Mouse (Mus musculus) hindbrain, embryonic 10.5 days (tissue): Measurements from ENCODE around the gene Hgd. TPM values are rescaled to one million over a fixed set of nuclear protein-coding genes. Genes with fewer than 3 reads are reported as not detected.
"Not testable (repeated sequence)": the region's sequence is repeated elsewhere in the genome, so short reads cannot be mapped to it uniquely, and the experiment has no call there.

Source experiments
- DNase-seq: peaks from one replicate; pipeline ENCODE4 v3.0.0-alpha.2; 2017; ENCODE audit warnings: low spot score
- H3K27ac ChIP-seq: fragments of 300-500 bp; sonication (generic); 2 replicates; pipeline ENCODE4 v1.5.1; 2016; ENCODE audit warnings: mild to moderate bottlenecking, moderate library complexity
- H3K27me3 ChIP-seq: fragments of 300-500 bp; sonication (generic); 2 replicates; pipeline ENCODE4 v1.6.1; 2016; ENCODE audit warnings: mild to moderate bottlenecking; ENCODE audit not compliant: poor library complexity, insufficient read depth, severe bottlenecking
- H3K36me3 ChIP-seq: fragments of 300-500 bp; sonication (generic); 2 replicates; pipeline ENCODE4 v1.6.1; 2016; ENCODE audit warnings: mild to moderate bottlenecking, moderate library complexity
- H3K4me1 ChIP-seq: fragments of 300-500 bp; sonication (generic); replicated peaks from 2 replicates; pipeline ENCODE4 v1.6.1; 2016; ENCODE audit warnings: mild to moderate bottlenecking
- H3K4me3 ChIP-seq: fragments of 300-500 bp; sonication (generic); 2 replicates; pipeline ENCODE4 v1.5.1; 2016; ENCODE audit warnings: mild to moderate bottlenecking, moderate library complexity
- H3K9me3 ChIP-seq: fragments of 300-500 bp; sonication (generic); 2 replicates; pipeline ENCODE4 v1.6.1; 2016; ENCODE audit warnings: mild to moderate bottlenecking, moderate library complexity
- WGBS: fragments of 180-500 bp; shearing (Covaris S2); methylation state at CpG from one replicate; pipeline ENCODE4 v1.1.7; 2016; 5-methylcytosine and 5-hydroxymethylcytosine counted together
- polyA plus RNA-seq: library from polyadenylated mRNA; unstranded; fragments of >200 nt; fragmentation: Nextera tagmentation; extraction: Ambion mirVana; gene quantifications from 2 replicates; pipeline ENCODE4 v1.2.1, GENCODE M21; 2016

Gene Hgd
- polyA plus RNA-seq, 1 experiment from 2014 or later: not detected

DNA sequence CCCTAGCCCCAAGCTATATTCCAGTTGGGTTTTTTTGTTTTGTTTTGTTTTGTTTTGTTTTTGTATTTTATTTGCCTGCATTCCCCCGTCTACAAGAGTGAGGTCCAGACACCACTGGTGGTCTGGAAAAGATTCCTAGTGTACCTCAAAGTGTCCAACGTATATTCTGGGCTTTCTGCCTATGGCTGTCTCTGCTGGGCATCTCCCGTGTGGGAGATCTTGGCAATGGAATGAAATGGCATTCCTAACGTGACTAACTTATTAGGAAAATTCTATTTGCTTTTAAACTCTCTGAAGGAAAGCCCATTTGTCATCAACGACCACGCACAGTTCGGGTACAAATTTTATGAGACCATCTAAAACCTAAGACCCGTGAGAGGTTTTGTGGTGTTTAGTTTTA is 35.5 kb downstream of the Hgd start:
- Histone ChIP-seq H3K27ac (no peak overlapping the region), H3K4me1 (peaks cover 11% of the 10 kb centered on the region), H3K36me3 (no peaks in the 10 kb centered on the region), H3K4me3 (no peak overlapping the region), H3K9me3 (no peaks in the 10 kb centered on the region), H3K27me3 (no peaks in the 10 kb centered on the region)
- WGBS: 85% methylated on average over 8 of the region's 8 CpGs
- DNase-seq: no peak

DNA sequence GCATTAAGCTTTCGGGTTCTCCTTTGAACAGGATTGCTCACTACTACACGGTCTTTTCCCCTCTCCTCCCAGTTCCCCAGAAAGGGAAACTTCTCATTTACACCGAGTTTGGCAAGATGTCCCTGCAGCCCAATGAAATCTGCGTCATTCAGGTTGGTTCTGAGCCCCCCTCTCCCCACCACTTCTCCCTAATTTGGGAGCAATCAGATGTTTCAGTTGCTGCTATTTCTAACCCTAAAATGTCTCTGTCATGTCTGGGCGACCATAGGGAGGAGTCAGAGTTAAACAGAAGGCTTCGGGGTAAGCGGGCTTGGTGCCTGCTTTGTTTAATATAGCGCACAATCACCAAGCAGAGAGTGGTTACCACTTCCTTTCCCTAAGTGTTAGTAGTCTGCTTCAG is 36.2 kb downstream of the Hgd start:
- WGBS: 84% methylated on average over 8 of the region's 8 CpGs
- Histone ChIP-seq H3K36me3 (no peaks in the 10 kb centered on the region), H3K4me1 (peaks cover 10% of the 10 kb centered on the region), H3K4me3 (no peak overlapping the region), H3K27me3 (no peaks in the 10 kb centered on the region), H3K9me3 (no peaks in the 10 kb centered on the region), H3K27ac (no peak overlapping the region)
- DNase-seq: no peak

DNA sequence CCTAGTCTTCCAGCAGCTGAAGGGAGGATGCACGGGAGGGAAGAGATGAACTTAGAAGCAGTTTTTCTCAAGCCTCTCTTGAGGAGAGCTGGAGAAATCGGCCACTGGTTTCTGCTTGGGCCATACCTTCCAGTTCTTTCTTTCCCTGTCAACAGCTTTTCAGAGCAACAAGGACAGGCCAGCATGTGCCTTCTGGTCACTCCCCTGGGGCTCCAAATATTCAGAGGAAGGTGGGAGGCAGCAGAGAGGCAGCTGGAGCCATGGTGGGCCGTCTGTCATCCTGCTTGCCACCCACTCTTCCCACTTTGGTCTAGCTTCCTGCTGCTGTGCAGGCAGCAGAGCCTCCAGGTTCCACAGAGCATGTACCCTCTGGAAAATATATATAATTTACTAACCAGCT is 37.7 kb downstream of the Hgd start:
- no peaks in the 10 kb centered on the region for H3K27me3 ChIP-seq
- no peak overlapping the region for H3K4me3 ChIP-seq
- WGBS: 27% methylated on average over 3 of the region's 3 CpGs
- DNase-seq: peak; percentile 15
- no peaks in the 10 kb centered on the region for H3K9me3 ChIP-seq
- H3K27ac ChIP-seq: peak overlapping the region; percentile 46; the same call in 1 of the 2 replicates
- H3K36me3 ChIP-seq: no peaks in the 10 kb centered on the region
- peaks cover 8% of the 10 kb centered on the region for H3K4me1 ChIP-seq

DNA sequence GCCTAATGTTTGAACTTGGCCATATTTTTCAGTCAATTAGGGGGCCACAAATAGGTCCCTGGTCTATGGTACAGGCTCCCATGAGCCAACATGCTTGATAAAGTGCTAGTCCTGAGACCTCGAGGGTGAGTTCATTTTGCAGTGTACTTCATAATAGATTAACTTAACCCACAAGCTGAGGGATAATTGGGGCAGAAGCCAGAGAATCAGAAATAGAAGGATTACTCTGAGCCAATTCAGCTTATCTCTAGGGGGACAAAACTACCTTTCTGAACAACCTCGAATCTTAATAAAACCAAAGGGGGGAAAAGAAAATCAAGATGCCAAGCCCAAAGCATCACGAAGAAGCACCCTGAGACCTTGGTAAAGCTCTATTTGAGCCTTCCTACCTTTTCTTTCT is 42.5 kb downstream of the Hgd start:
- Histone ChIP-seq H3K27me3 (no peaks in the 10 kb centered on the region), H3K4me1 (peaks cover 16% of the 10 kb centered on the region), H3K27ac (no peak overlapping the region), H3K4me3 (no peak overlapping the region), H3K36me3 (no peaks in the 10 kb centered on the region), H3K9me3 (no peaks in the 10 kb centered on the region)
- 86% methylated on average over 3 of the region's 3 CpGs for WGBS
- DNase-seq: no peak

DNA sequence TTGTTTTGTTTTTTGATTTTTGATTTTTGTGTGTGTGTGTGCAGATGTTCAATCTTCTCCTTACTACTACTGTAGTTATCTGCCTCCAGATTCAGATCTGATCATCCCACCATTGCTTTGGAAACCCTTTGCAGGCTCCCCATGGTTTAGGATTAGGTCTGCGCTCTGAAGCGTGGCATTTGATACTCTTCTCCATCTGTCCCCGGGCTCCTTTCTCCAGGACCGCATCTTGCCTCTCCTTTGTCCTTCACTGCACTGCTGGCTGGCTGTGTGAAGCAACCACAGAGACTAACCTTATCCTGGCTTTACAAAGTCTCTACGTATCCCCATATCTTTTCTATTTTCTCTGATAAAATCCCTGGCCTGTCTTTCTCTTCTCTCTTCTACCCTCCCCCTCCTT is 43.0 kb downstream of the Hgd start:
- DNase-seq: no peak
- Histone ChIP-seq H3K27me3 (no peaks in the 10 kb centered on the region), H3K9me3 (no peaks in the 10 kb centered on the region), H3K4me1 (peaks cover 11% of the 10 kb centered on the region), H3K36me3 (no peaks in the 10 kb centered on the region), H3K27ac (peak overlapping the region; percentile 60), H3K4me3 (no peak overlapping the region)
- 39% methylated on average over 5 of the region's 5 CpGs for WGBS

DNA sequence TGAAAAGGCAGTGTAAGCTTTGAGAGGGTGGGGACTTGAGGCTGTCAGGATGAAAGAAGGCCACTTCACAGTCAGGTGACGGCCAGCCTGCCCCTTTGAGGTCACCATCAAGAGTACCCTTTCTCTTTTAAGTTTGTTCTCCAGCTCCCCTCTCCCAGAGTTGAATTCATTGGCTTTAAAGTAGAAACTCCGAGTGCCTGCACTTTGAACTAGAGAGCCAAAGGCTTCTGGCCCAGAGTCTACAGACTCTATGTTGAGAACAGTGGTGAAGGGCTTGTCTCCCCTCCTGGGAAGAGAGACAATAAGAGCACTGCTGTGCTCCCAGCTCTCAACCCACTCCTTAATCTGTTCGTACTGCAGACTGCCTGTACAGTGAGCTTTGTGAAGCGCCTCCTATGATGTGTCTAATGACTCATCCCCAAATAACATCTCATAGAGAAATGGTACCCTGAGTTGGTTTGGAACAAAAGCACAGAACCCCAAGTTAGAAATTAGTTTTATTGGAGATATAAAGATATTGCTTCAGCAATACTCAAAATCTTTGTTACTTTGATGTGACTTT is 46.5 kb downstream of the Hgd start:
- no peaks in the 10 kb centered on the region for H3K36me3 ChIP-seq
- no peak overlapping the region for H3K27ac ChIP-seq
- no peaks in the 10 kb centered on the region for H3K9me3 ChIP-seq
- H3K27me3 ChIP-seq: no peaks in the 10 kb centered on the region
- 58% methylated on average over 4 of the region's 4 CpGs for WGBS
- peaks cover 11% of the 10 kb centered on the region; the same call in 1 of the 2 replicates for H3K4me1 ChIP-seq
- DNase-seq: no peak
- H3K4me3 ChIP-seq: no peak overlapping the region

DNA sequence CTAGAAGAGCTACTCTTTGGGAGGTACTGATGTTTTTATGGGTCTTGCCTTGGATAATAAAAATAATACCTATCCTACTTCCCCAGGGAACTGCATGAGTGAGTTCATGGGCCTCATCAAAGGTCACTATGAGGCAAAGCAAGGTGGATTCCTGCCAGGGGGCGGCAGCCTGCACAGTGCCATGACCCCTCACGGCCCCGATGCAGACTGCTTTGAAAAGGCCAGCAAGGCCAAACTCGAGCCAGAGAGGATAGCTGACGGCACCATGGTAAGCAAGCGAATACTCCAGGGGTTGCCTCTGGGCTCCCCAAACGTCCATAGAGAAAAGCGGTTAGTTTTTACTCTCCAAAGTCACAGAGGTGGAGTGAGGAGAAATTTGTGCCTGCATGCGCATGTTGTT is 48.4 kb downstream of the Hgd start:
- WGBS: 62% methylated on average over 9 of the region's 9 CpGs
- H3K4me1 ChIP-seq: 0 out of 2 replicates have a peak, but pooled peaks cover 7% of the 10 kb centered on the region
- no peak for DNase-seq

DNA sequence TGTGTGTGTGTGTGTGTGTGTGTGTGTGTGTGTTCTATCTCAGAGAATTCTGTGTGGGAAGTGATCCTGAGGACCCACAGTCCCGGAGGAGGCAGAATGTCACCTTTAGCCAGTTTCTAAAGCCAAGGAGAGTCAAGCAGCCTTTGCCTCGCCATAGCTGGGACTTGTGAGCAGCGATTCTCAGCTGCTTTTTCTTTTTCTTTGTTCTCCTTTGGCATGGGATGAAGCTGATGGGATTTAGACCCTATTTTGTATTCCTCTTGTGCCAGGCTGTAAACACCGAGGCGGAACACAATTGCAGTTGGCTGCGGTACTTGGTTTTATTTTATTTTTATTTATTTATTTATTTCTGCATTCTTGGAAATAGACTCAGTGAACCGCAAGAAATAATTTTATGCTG is 49.1 kb downstream of the Hgd start:
- H3K4me1 ChIP-seq: 0 out of 2 replicates have a peak, but pooled peaks cover 7% of the 10 kb centered on the region
- no peak for DNase-seq
- H3K9me3 ChIP-seq: no peaks in the 10 kb centered on the region
- no peak overlapping the region for H3K4me3 ChIP-seq
- H3K27ac ChIP-seq: no peak overlapping the region
- no peaks in the 10 kb centered on the region for H3K27me3 ChIP-seq
- WGBS: 91% methylated on average over 7 of the region's 7 CpGs
- H3K36me3 ChIP-seq: no peaks in the 10 kb centered on the region

More for the DNA sequence above, 48.4 kb downstream of the Hgd start:
- H3K4me3 ChIP-seq: no peak overlapping the region
- H3K27ac ChIP-seq: no peak overlapping the region
- no peaks in the 10 kb centered on the region for H3K27me3 ChIP-seq
- no peaks in the 10 kb centered on the region for H3K36me3 ChIP-seq
- H3K9me3 ChIP-seq: no peaks in the 10 kb centered on the region

DNA sequence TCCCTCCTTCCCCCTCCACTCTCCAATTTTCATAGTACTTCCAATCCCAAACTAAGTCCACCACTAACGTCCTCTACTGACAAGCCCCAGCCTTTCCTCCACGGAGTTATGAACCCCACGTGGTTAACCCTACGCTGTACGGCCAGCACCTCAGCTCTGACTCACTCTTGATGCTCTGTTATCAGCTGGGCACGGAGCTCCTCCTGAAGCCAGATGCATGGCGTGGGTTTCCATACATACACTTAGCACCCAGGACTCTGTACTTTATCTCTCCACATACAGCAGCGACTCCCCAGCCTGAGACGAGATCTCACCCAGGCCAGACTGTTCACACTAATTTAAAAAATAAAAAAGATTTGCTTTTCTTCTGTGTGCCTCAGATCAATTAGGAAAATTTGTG is 54.6 kb downstream of the Hgd start:
- Histone ChIP-seq H3K36me3 (no peaks in the 10 kb centered on the region), H3K27me3 (no peaks in the 10 kb centered on the region), H3K27ac (no peak overlapping the region), H3K4me1 (no peaks in the 10 kb centered on the region), H3K9me3 (no peaks in the 10 kb centered on the region), H3K4me3 (no peak overlapping the region)
- no peak for DNase-seq
- 69% methylated on average over 9 of the region's 9 CpGs for WGBS

DNA sequence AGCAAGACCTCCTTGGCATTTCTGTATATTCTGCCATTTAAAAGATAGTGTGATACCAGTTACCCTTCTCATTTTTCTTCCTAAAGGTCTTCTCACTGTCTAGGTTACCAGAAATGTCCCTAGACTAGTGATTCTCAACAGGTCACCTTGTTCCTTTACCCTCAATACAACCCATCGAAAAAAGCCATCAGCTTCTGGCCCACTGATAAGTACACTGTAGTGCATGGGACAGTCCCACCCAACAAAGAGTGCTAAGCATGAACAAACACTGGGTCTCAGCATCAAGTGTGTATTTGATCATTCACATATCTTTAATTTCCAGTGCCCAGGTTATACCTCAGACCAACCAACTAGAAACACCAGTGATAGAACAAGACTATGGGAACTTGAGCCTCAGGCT is 55.1 kb downstream of the Hgd start:
- no peak overlapping the region for H3K4me3 ChIP-seq
- 98% methylated on average over 1 of the region's 1 CpGs for WGBS
- no peaks in the 10 kb centered on the region for H3K27me3 ChIP-seq
- no peak overlapping the region for H3K27ac ChIP-seq
- H3K36me3 ChIP-seq: no peaks in the 10 kb centered on the region
- no peaks in the 10 kb centered on the region for H3K4me1 ChIP-seq
- no peaks in the 10 kb centered on the region for H3K9me3 ChIP-seq
- no peak for DNase-seq

DNA sequence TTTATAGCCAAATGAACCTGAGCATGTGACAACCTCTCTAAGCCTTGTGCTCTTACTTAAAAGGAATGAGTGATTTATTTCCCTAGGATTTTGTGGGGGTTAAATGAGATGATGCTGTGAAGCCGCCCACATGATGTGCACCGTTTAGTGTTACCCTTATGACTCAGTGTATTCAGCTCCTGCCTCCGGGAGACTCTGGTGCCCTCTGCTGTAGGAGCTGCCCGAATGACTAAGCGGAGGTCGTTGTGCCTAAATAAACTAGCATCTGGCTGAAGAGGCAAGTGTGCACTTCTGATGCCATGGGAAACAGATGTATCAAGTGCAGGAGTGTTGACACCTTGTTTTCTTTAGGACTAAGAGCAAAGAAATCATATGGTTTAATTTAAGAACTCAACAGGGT is 56.2 kb downstream of the Hgd start:
- WGBS: 60% methylated on average over 6 of the region's 6 CpGs
- no peaks in the 10 kb centered on the region for H3K4me1 ChIP-seq
- H3K27ac ChIP-seq: no peak overlapping the region
- H3K9me3 ChIP-seq: no peaks in the 10 kb centered on the region
- no peaks in the 10 kb centered on the region for H3K27me3 ChIP-seq
- DNase-seq: no peak
- H3K4me3 ChIP-seq: no peak overlapping the region
- H3K36me3 ChIP-seq: no peaks in the 10 kb centered on the region

DNA sequence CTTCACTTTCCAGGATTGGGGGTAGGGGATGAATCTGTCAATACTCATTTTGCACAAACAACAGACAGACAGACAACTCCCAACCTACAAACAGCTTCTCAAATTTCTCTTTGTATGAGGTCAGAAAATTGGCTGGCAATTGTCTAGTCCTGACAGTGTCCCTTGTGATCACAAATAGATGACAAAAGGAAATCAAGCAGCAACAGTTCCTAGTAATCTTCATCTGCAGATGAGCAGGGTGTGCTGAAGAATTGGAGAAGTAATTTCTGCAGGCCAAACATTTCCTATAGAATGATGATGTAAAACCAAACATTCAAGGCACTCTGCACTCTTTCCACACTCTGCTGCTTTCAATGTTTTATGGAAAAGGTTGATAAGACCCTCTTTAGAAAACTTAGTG is 57.8 kb downstream of the Hgd start:
- H3K27me3 ChIP-seq: no peaks in the 10 kb centered on the region
- H3K4me3 ChIP-seq: no peak overlapping the region
- no peaks in the 10 kb centered on the region for H3K4me1 ChIP-seq
- H3K27ac ChIP-seq: no peak overlapping the region
- H3K9me3 ChIP-seq: no peaks in the 10 kb centered on the region
- DNase-seq: no peak
- no peaks in the 10 kb centered on the region for H3K36me3 ChIP-seq

DNA sequence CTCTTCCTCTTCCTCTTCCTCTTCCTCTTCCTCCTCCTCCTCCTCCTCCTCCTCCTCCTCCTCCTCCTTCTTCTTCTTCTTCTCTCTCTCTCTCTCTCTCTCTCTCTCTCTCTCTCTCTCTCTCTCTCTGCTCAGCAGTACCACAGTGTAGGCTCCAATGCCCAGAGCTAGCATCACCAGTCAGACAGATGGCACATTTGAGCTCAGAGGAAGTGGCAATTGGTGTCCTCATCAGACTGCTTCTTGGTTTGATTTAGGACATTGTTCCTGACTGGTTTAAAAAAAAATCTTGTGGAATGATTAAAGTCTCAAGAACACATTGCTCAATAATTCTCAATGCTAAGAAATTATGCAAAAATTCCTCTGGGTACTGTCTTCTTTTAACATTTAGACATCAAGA is 60.6 kb downstream of the Hgd start:
- H3K9me3 ChIP-seq, H3K4me3 ChIP-seq, H3K4me1 ChIP-seq, H3K27ac ChIP-seq, H3K27me3 ChIP-seq, DNase-seq: not testable (repeated sequence)
- peaks cover 13% of the 10 kb centered on the region for H3K36me3 ChIP-seq

DNA sequence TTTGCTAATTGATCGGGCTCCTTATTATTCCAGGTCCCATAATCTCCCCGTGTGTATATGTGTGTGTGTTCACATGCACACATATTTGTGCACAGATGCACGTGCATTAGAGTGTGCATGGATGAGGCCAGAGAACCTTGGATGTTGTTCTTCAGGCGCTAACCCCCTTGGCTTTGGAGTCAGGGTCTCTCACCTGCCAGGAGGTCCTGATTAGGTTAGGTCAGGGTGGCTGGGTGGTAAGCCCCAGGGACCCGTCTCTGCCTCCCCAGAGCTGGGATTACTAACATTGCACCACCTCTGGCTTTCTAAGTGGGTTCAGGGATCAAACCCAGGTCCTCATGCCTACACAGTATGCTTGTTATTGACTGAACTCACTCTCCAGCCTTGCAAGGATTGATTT is 64.5 kb downstream of the Hgd start:
- Histone ChIP-seq H3K36me3 (peaks cover 45% of the 10 kb centered on the region), H3K4me3 (no peak overlapping the region), H3K27ac (no peak overlapping the region), H3K4me1 (no peaks in the 10 kb centered on the region), H3K9me3 (no peaks in the 10 kb centered on the region), H3K27me3 (no peaks in the 10 kb centered on the region)
- no peak for DNase-seq
- 91% methylated on average over 5 of the region's 5 CpGs for WGBS
